Mouse (Mus musculus) neural tube, embryonic 11.5 days (tissue): Measurements from ENCODE around the gene Vps35l. TPM values are rescaled to one million over a fixed set of nuclear protein-coding genes. Genes with fewer than 3 reads are reported as not detected.

Source experiments
- ATAC-seq: fragments of 200-750 bp; cut with Nextera tagmentation; 2 replicates; pipeline ENCODE4 v1.8.0; 2017; ENCODE audit warnings: moderate number of reproducible peaks, mild to moderate bottlenecking, moderate TSS enrichment, moderate library complexity; ENCODE audit not compliant: insufficient read depth, low FRiP score, low TSS enrichment
- DNase-seq: peaks from one replicate; pipeline ENCODE4 v3.0.0-alpha.2; 2015; ENCODE audit warnings: low spot score
- H3K27ac ChIP-seq: fragments of 300-500 bp; sonication (generic); 2 replicates; pipeline ENCODE4 v1.5.1; 2014; ENCODE audit warnings: low read depth, mild to moderate bottlenecking, low read length
- H3K27me3 ChIP-seq: fragments of 300-500 bp; sonication (generic); 2 replicates; pipeline ENCODE4 v1.6.1; 2014; ENCODE audit warnings: mild to moderate bottlenecking, low read length, mixed read lengths; ENCODE audit not compliant: control insufficient read depth, insufficient read depth
- H3K36me3 ChIP-seq: fragments of 300-500 bp; sonication (generic); 2 replicates; pipeline ENCODE4 v1.6.1; 2014; ENCODE audit warnings: mild to moderate bottlenecking, low read length, moderate library complexity, mixed read lengths; ENCODE audit not compliant: control insufficient read depth, insufficient read depth
- H3K4me1 ChIP-seq: fragments of 300-500 bp; sonication (generic); 2 replicates; pipeline ENCODE4 v1.6.1; 2014; ENCODE audit warnings: low read length, mixed read lengths; ENCODE audit not compliant: control insufficient read depth, insufficient read depth
- H3K4me2 ChIP-seq: fragments of 300-500 bp; sonication (generic); 2 replicates; pipeline ENCODE4 v1.6.1; 2014; ENCODE audit warnings: low read depth, mild to moderate bottlenecking, moderate library complexity
- H3K4me3 ChIP-seq: fragments of 300-500 bp; sonication (generic); 2 replicates; pipeline ENCODE4 v1.5.1; 2014; ENCODE audit warnings: low read depth, low read length
- H3K9ac ChIP-seq: fragments of 300-500 bp; sonication (generic); 2 replicates; pipeline ENCODE4 v1.6.1; 2014; ENCODE audit warnings: mild to moderate bottlenecking, low read length
- H3K9me3 ChIP-seq: fragments of 300-500 bp; sonication (generic); 2 replicates; pipeline ENCODE4 v1.6.1; 2016; ENCODE audit warnings: low read length; ENCODE audit not compliant: control insufficient read depth
- WGBS: fragments of 180-500 bp; shearing (Covaris S2); extraction: QIAGEN DNeasy Blood & Tissue Kit; methylation state at CpG from one replicate; pipeline ENCODE4 v1.1.7; 2014; 5-methylcytosine and 5-hydroxymethylcytosine counted together
- polyA plus RNA-seq: library from polyadenylated mRNA; unstranded; fragments of >200 nt; fragmentation: Nextera tagmentation; extraction: Ambion mirVana; gene quantifications from 2 replicates; pipeline ENCODE4 v1.2.1, GENCODE M21; 2014

The Vps35l gene
- polyA plus RNA-seq, 1 experiment from 2014 or later, result 80.5 TPM

- DNase-seq (no peak), ATAC-seq (no peak)
- Histone ChIP-seq H3K4me2 (no peak overlapping the region), H3K9me3 (no peaks in the 10 kb centered on the region), H3K9ac (no peak overlapping the region), H3K4me1 (no peaks in the 10 kb centered on the region), H3K27me3 (no peaks in the 10 kb centered on the region), H3K27ac (no peak overlapping the region), H3K4me3 (no peak overlapping the region), H3K36me3 (peaks cover 3% of the 10 kb centered on the region; the same call in 1 of the 2 replicates)
- 93% methylated on average over 11 of the region's 11 CpGs for WGBS
Measured at GRCm38 (mm10) chr7:118763939-118764338, 23.9 kb downstream of the Vps35l start.

- Histone ChIP-seq H3K27ac (no peak overlapping the region), H3K4me3 (no peak overlapping the region), H3K9ac (no peak overlapping the region), H3K9me3 (no peaks in the 10 kb centered on the region), H3K4me1 (no peaks in the 10 kb centered on the region), H3K36me3 (peaks cover 3% of the 10 kb centered on the region; the same call in 1 of the 2 replicates), H3K27me3 (no peaks in the 10 kb centered on the region), H3K4me2 (no peak overlapping the region)
- DNase-seq, result no peak
- WGBS, result 87% methylated on average over 14 of the region's 14 CpGs
- ATAC-seq, result no peak
Measured at GRCm38 (mm10) chr7:118764725-118765124, 24.7 kb downstream of the Vps35l start.

GRCm38 (mm10) chr7:118765604-118766003 is 25.6 kb downstream of the Vps35l start:
- Histone ChIP-seq H3K27ac (no peak overlapping the region), H3K4me1 (no peaks in the 10 kb centered on the region), H3K9me3 (no peaks in the 10 kb centered on the region), H3K4me3 (no peak overlapping the region), H3K36me3 (peaks cover 3% of the 10 kb centered on the region; the same call in 1 of the 2 replicates), H3K27me3 (no peaks in the 10 kb centered on the region), H3K4me2 (no peak overlapping the region), H3K9ac (no peak overlapping the region)
- ATAC-seq (no peak), DNase-seq (no peak)
- 67% methylated on average over 8 of the region's 8 CpGs for WGBS

GRCm38 (mm10) chr7:118766119-118766833 is 26.2 kb downstream of the Vps35l start:
- Histone ChIP-seq H3K9ac (no peak overlapping the region), H3K27ac (no peak overlapping the region), H3K4me1 (no peaks in the 10 kb centered on the region), H3K27me3 (no peaks in the 10 kb centered on the region), H3K36me3 (peaks cover 3% of the 10 kb centered on the region), H3K4me3 (no peak overlapping the region), H3K4me2 (no peak overlapping the region), H3K9me3 (no peaks in the 10 kb centered on the region)
- peak; percentile 48; the same call in 1 of the 2 replicates for ATAC-seq
- 63% methylated on average over 18 of the region's 18 CpGs for WGBS
- DNase-seq, result peak; percentile 76

GRCm38 (mm10) chr7:118766834-118767224 is 26.8 kb downstream of the Vps35l start:
- Histone ChIP-seq H3K36me3 (peaks cover 3% of the 10 kb centered on the region), H3K4me3 (no peak overlapping the region), H3K4me2 (no peak overlapping the region), H3K9ac (no peak overlapping the region), H3K27me3 (no peaks in the 10 kb centered on the region), H3K9me3 (no peaks in the 10 kb centered on the region), H3K27ac (no peak overlapping the region), H3K4me1 (no peaks in the 10 kb centered on the region)
- ATAC-seq (no peak), DNase-seq (no peak)
- WGBS, result 84% methylated on average over 5 of the region's 5 CpGs

- ATAC-seq, result no peak
- no peak overlapping the region for H3K4me2 ChIP-seq
- H3K27me3 ChIP-seq, result no peaks in the 10 kb centered on the region
- no peak overlapping the region for H3K9ac ChIP-seq
- no peaks in the 10 kb centered on the region; the same call in 1 of the 2 replicates for H3K36me3 ChIP-seq
- WGBS, result 90% methylated on average over 8 of the region's 8 CpGs
- H3K4me3 ChIP-seq, result no peak overlapping the region
- no peaks in the 10 kb centered on the region for H3K9me3 ChIP-seq
- no peaks in the 10 kb centered on the region for H3K4me1 ChIP-seq
- DNase-seq, result no peak
- no peak overlapping the region for H3K27ac ChIP-seq
Measured at GRCm38 (mm10) chr7:118769208-118769607, 29.2 kb downstream of the Vps35l start.

GRCm38 (mm10) chr7:118769655-118770054 is 29.6 kb downstream of the Vps35l start:
- Histone ChIP-seq H3K36me3 (no peaks in the 10 kb centered on the region; the same call in 1 of the 2 replicates), H3K27me3 (no peaks in the 10 kb centered on the region), H3K9me3 (no peaks in the 10 kb centered on the region), H3K27ac (no peak overlapping the region), H3K4me2 (no peak overlapping the region), H3K4me1 (no peaks in the 10 kb centered on the region), H3K4me3 (no peak overlapping the region), H3K9ac (no peak overlapping the region)
- 57% methylated on average over 1 of the region's 1 CpGs for WGBS
- DNase-seq (no peak), ATAC-seq (no peak)

GRCm38 (mm10) chr7:118773027-118773426 is 33.0 kb downstream of the Vps35l start:
- 92% methylated on average over 12 of the region's 12 CpGs for WGBS
- no peak overlapping the region for H3K27ac ChIP-seq
- H3K36me3 ChIP-seq, result no peaks in the 10 kb centered on the region; the same call in 1 of the 2 replicates
- no peaks in the 10 kb centered on the region for H3K27me3 ChIP-seq
- no peaks in the 10 kb centered on the region for H3K4me1 ChIP-seq
- H3K4me3 ChIP-seq, result no peak overlapping the region
- no peak overlapping the region for H3K9ac ChIP-seq
- H3K4me2 ChIP-seq, result no peak overlapping the region
- ATAC-seq, result no peak
- no peaks in the 10 kb centered on the region for H3K9me3 ChIP-seq
- no peak for DNase-seq

GRCm38 (mm10) chr7:118775991-118776390 is 36.0 kb downstream of the Vps35l start:
- peaks cover 2% of the 10 kb centered on the region; the same call in 1 of the 2 replicates for H3K36me3 ChIP-seq
- H3K4me2 ChIP-seq, result no peak overlapping the region
- no peak overlapping the region for H3K4me3 ChIP-seq
- no peak for DNase-seq
- no peaks in the 10 kb centered on the region for H3K4me1 ChIP-seq
- no peaks in the 10 kb centered on the region for H3K27me3 ChIP-seq
- no peak for ATAC-seq
- no peaks in the 10 kb centered on the region for H3K9me3 ChIP-seq
- 81% methylated on average over 7 of the region's 7 CpGs for WGBS
- H3K27ac ChIP-seq, result no peak overlapping the region
- no peak overlapping the region; the same call in 1 of the 2 replicates for H3K9ac ChIP-seq
